Mouse (Mus musculus) MEL (cell line): ENCODE results near the gene Fyb. TPM values are rescaled to one million over a fixed set of nuclear protein-coding genes. Genes with fewer than 3 reads are reported as not detected.

Experiments
- DNase-seq: peaks from one replicate; pipeline ENCODE4 v3.0.0; 2011; ENCODE audit warnings: low read depth, low spot score
- H3K27ac ChIP-seq: 2 replicates; pipeline ENCODE4 v1.5.1; 2012; ENCODE audit warnings: low read depth, mild to moderate bottlenecking, control low read depth, low read length, moderate library complexity; ENCODE audit not compliant: control insufficient read depth
- H3K27me3 ChIP-seq, 2 experiments: fragments of 150-350 bp in 1 of 2; sonication (generic) in 1 of 2; 2 replicates each; pipeline ENCODE4 v1.6.1; 2012; ENCODE audit warnings: low read length in 2 of 2, mild to moderate bottlenecking in 2 of 2, improper control_type of control experiment in 1 of 2, moderate library complexity in 1 of 2; ENCODE audit not compliant: insufficient read depth in 2 of 2, control insufficient read depth in 1 of 2
- H3K36me3 ChIP-seq, 2 experiments: 2 replicates each; pipeline ENCODE4 v1.6.1; 2012 to 2014; ENCODE audit warnings: low read length in 2 of 2, improper control_type of control experiment in 1 of 2, inconsistent platforms in 1 of 2, mild to moderate bottlenecking in 1 of 2; ENCODE audit not compliant: insufficient read depth in 2 of 2, control insufficient read depth in 1 of 2
- H3K4me1 ChIP-seq, 2 experiments: fragments of 150-350 bp in 1 of 2; sonication (generic) in 1 of 2; 2 replicates each; pipeline ENCODE4 v1.6.1; 2012; ENCODE audit warnings: low read length in 2 of 2, improper control_type of control experiment in 1 of 2, mild to moderate bottlenecking in 1 of 2; ENCODE audit not compliant: insufficient read depth in 2 of 2, control insufficient read depth in 1 of 2
- H3K4me3 ChIP-seq, 2 experiments: fragments of 150-350 bp in 1 of 2; sonication (generic) in 1 of 2; 2 replicates each; pipeline ENCODE4 v1.5.1; 2012; ENCODE audit warnings: low read depth in 2 of 2, low read length in 2 of 2, mild to moderate bottlenecking in 2 of 2, moderate library complexity in 2 of 2, control low read depth in 1 of 2, improper control_type of control experiment in 1 of 2; ENCODE audit not compliant: control insufficient read depth in 1 of 2, insufficient read depth in 1 of 2
- H3K79me2 ChIP-seq: 2 replicates; pipeline ENCODE4 v1.6.1; 2012; ENCODE audit warnings: mild to moderate bottlenecking, low read length, moderate library complexity; ENCODE audit not compliant: control insufficient read depth, poor library complexity, insufficient read depth
- H3K9ac ChIP-seq: 2 replicates; pipeline ENCODE4 v1.6.1; 2012; ENCODE audit warnings: low read depth, mild to moderate bottlenecking, control low read depth, low read length, moderate library complexity; ENCODE audit not compliant: control insufficient read depth, poor library complexity, severe bottlenecking
- H3K9me3 ChIP-seq: fragments of 150-350 bp; sonication (generic); replicated peaks from 2 replicates; pipeline ENCODE4 v1.6.1; 2012; ENCODE audit warnings: mild to moderate bottlenecking, low read length, improper control_type of control experiment, moderate library complexity; ENCODE audit not compliant: insufficient read depth
- BHLHE40 ChIP-seq: IDR thresholded peaks from 2 replicates; pipeline ENCODE4 v1.6.1; 2012; ENCODE audit warnings: low read depth, mild to moderate bottlenecking, inconsistent platforms, low read length, improper control_type of control experiment, borderline replicate concordance
- CHD1 ChIP-seq: IDR thresholded peaks from 2 replicates; pipeline ENCODE4 v1.6.1; 2012; ENCODE audit warnings: low read depth, mild to moderate bottlenecking, inconsistent platforms, low read length, improper control_type of control experiment
- CHD2 ChIP-seq: IDR thresholded peaks from 2 replicates; pipeline ENCODE4 v1.6.1; 2011; ENCODE audit warnings: low read length, improper control_type of control experiment
- CTCF ChIP-seq, 3 experiments: IDR thresholded peaks in 2 of 3; conservative IDR thresholded peaks in 1 of 3; 2 replicates each; pipeline ENCODE4 v1.5.1; 2011 to 2012; ENCODE audit warnings: low read length in 3 of 3, low read depth in 2 of 3, mild to moderate bottlenecking in 2 of 3, improper control_type of control experiment in 1 of 3, inconsistent platforms in 1 of 3, mixed read lengths in 1 of 3, moderate library complexity in 1 of 3; ENCODE audit not compliant: control insufficient read depth in 1 of 3, insufficient read depth in 1 of 3, poor library complexity in 1 of 3, severe bottlenecking in 1 of 3
- E2F4 ChIP-seq: IDR thresholded peaks from 2 replicates; pipeline ENCODE4 v1.6.1; 2011; ENCODE audit warnings: low read depth, low read length, improper control_type of control experiment, borderline replicate concordance
- EP300 ChIP-seq, 2 experiments: IDR thresholded peaks; 2 replicates each; pipeline ENCODE4 v1.6.1; 2011; ENCODE audit warnings: improper control_type of control experiment in 2 of 2, low read length in 2 of 2, low read depth in 1 of 2, mild to moderate bottlenecking in 1 of 2
- JUND ChIP-seq: IDR thresholded peaks from 2 replicates; pipeline ENCODE4 v1.6.1; 2011; ENCODE audit warnings: low read depth, mild to moderate bottlenecking, improper control_type of control experiment, low read length
- KAT2A ChIP-seq: conservative IDR thresholded peaks from 2 replicates; pipeline ENCODE4 v1.6.1; 2012; ENCODE audit warnings: low read depth, low read length, improper control_type of control experiment, inconsistent platforms
- MAFK ChIP-seq: IDR thresholded peaks from 2 replicates; pipeline ENCODE4 v1.6.1; 2011; ENCODE audit warnings: low read depth, mild to moderate bottlenecking, low read length, improper control_type of control experiment, borderline replicate concordance
- MAX ChIP-seq: IDR thresholded peaks from 2 replicates; pipeline ENCODE4 v1.6.1; 2011; ENCODE audit warnings: low read length, improper control_type of control experiment
- MAZ ChIP-seq: IDR thresholded peaks from 2 replicates; pipeline ENCODE4 v1.6.1; 2012; ENCODE audit warnings: low read depth, mild to moderate bottlenecking, inconsistent platforms, low read length, improper control_type of control experiment
- MXI1 ChIP-seq: IDR thresholded peaks from 2 replicates; pipeline ENCODE4 v1.6.1; 2011; ENCODE audit warnings: mild to moderate bottlenecking, low read depth, low read length, improper control_type of control experiment
- MYB ChIP-seq: IDR thresholded peaks from 2 replicates; pipeline ENCODE4 v1.6.1; 2011; ENCODE audit warnings: mild to moderate bottlenecking, low read depth, low read length, improper control_type of control experiment
- MYC ChIP-seq: IDR thresholded peaks from 2 replicates; pipeline ENCODE4 v1.6.1; 2011; ENCODE audit warnings: low read depth, mild to moderate bottlenecking, low read length, improper control_type of control experiment, moderate library complexity
- NRF1 ChIP-seq: IDR thresholded peaks from 2 replicates; pipeline ENCODE4 v1.6.1; 2014; ENCODE audit warnings: low read depth, mild to moderate bottlenecking, inconsistent platforms, low read length, improper control_type of control experiment, moderate library complexity; ENCODE audit not compliant: poor library complexity, insufficient read depth, severe bottlenecking
- POLR2A ChIP-seq, 2 experiments: IDR thresholded peaks; 2 replicates each; pipeline ENCODE4 v1.6.1; 2011 to 2012; ENCODE audit warnings: low read length in 2 of 2, mild to moderate bottlenecking in 2 of 2, control low read depth in 1 of 2, improper control_type of control experiment in 1 of 2, low read depth in 1 of 2, moderate library complexity in 1 of 2; ENCODE audit not compliant: control insufficient read depth in 1 of 2, insufficient read depth in 1 of 2, poor library complexity in 1 of 2
- POLR2AphosphoS2 ChIP-seq: IDR thresholded peaks from 2 replicates; pipeline ENCODE4 v1.6.1; 2011; ENCODE audit warnings: low read length, improper control_type of control experiment
- POLR2AphosphoS5 ChIP-seq: IDR thresholded peaks from 2 replicates; pipeline ENCODE4 v1.6.1; 2012; ENCODE audit warnings: low read depth, borderline replicate concordance, mild to moderate bottlenecking, inconsistent platforms, low read length, moderate library complexity, mixed read lengths
- RAD21 ChIP-seq: IDR thresholded peaks from 2 replicates; pipeline ENCODE4 v1.6.1; 2011; ENCODE audit warnings: mild to moderate bottlenecking, low read depth, low read length, improper control_type of control experiment
- RCOR1 ChIP-seq: IDR thresholded peaks from 2 replicates; pipeline ENCODE4 v1.6.1; 2012; ENCODE audit warnings: low read depth, mild to moderate bottlenecking, inconsistent platforms, low read length, improper control_type of control experiment
- SIN3A ChIP-seq: IDR thresholded peaks from 2 replicates; pipeline ENCODE4 v1.6.1; 2012; ENCODE audit warnings: low read length, improper control_type of control experiment, inconsistent platforms
- SMC3 ChIP-seq: IDR thresholded peaks from 2 replicates; pipeline ENCODE4 v1.6.1; 2011; ENCODE audit warnings: low read depth, low read length, improper control_type of control experiment
- TBP ChIP-seq: IDR thresholded peaks from 2 replicates; pipeline ENCODE4 v1.8.0; 2011; ENCODE audit warnings: low read depth, low read length, improper control_type of control experiment
- TCF12 ChIP-seq: IDR thresholded peaks from 2 replicates; pipeline ENCODE4 v1.6.1; 2014; ENCODE audit warnings: low read depth, mild to moderate bottlenecking, inconsistent platforms, low read length, improper control_type of control experiment, moderate library complexity
- UBTF ChIP-seq: IDR thresholded peaks from 2 replicates; pipeline ENCODE4 v1.6.1; 2012; ENCODE audit warnings: low read depth, mild to moderate bottlenecking, inconsistent platforms, low read length, improper control_type of control experiment, moderate library complexity, borderline replicate concordance; ENCODE audit not compliant: insufficient read depth
- USF1 ChIP-seq: IDR thresholded peaks from 2 replicates; pipeline ENCODE4 v1.6.1; 2014; ENCODE audit warnings: low read depth, mild to moderate bottlenecking, inconsistent platforms, low read length, improper control_type of control experiment, moderate library complexity
- USF2 ChIP-seq, 2 experiments: IDR thresholded peaks; 2 replicates each; pipeline ENCODE4 v1.6.1; 2011 to 2012; ENCODE audit warnings: improper control_type of control experiment in 2 of 2, low read length in 2 of 2, borderline replicate concordance in 1 of 2, inconsistent platforms in 1 of 2, low read depth in 1 of 2, mild to moderate bottlenecking in 1 of 2; ENCODE audit not compliant: insufficient read depth in 1 of 2
- ZC3H11A ChIP-seq: IDR thresholded peaks from 2 replicates; pipeline ENCODE4 v1.6.1; 2012; ENCODE audit warnings: low read depth, mild to moderate bottlenecking, inconsistent platforms, low read length, improper control_type of control experiment
- ZMIZ1 ChIP-seq: IDR thresholded peaks from 2 replicates; pipeline ENCODE4 v1.6.1; 2012; ENCODE audit warnings: low read depth, mild to moderate bottlenecking, inconsistent platforms, low read length, improper control_type of control experiment, moderate library complexity
- ZNF384 ChIP-seq: IDR thresholded peaks from 2 replicates; pipeline ENCODE4 v1.6.1; 2012; ENCODE audit warnings: low read depth, mild to moderate bottlenecking, inconsistent platforms, low read length, improper control_type of control experiment
- polyA plus RNA-seq, 2 experiments: library from polyadenylated mRNA; stranded (reverse) in 1 of 2; unstranded in 1 of 2; fragments of >175 nt in 1 of 2; fragments of >200 nt in 1 of 2; gene quantifications; 2 replicates each; pipeline versions ENCODE4 v1.2.1 to v1.2.4; 2012; ENCODE audit warnings: low replicate concordance in 2 of 2, low read depth in 1 of 2; ENCODE audit not compliant: insufficient read length in 2 of 2, insufficient read depth in 1 of 2, missing spikeins in 1 of 2
- total RNA-seq: library from RNA; depleted of rRNA; stranded (reverse); fragments of 300-350 nt; gene quantifications from 2 replicates; pipeline ENCODE4 v1.2.3, GENCODE M21; 2012

Gene Fyb
- total and polyA plus RNA-seq, 3 experiments = 175 to 208 TPM; not detected in 1

- no peak for TF ChIP-seq NRF1
Measured at GRCm38 (mm10) chr15:6653046-6653445, 130.4 kb downstream of the Fyb start (continued).

GRCm38 (mm10) chr15:6658081-6658480 lies 135.4 kb downstream of the Fyb start:
- no peaks in the 10 kb centered on the region for H3K79me2 ChIP-seq
- no peaks in the 10 kb centered on the region for H3K27me3 ChIP-seq
- TF ChIP-seq CHD1 (no peak), CTCF (IDR thresholded peaks at IDR 0.05 in 2 of 3, conservative IDR thresholded peaks at IDR 0.05 in 1 of 3; ENCODE audit: control insufficient read depth in 1 of 3, insufficient read depth in 1 of 3, low read depth in 2 of 3, low read length in 3 of 3, poor library complexity in 1 of 3, severe bottlenecking in 1 of 3) (no peak), RAD21 (no peak), RCOR1 (no peak), USF1 (no peak), MYB (no peak), MXI1 (no peak), POLR2AphosphoS2 (no peak), POLR2A (IDR thresholded peaks at IDR 0.05; ENCODE audit: control insufficient read depth in 1 of 2, insufficient read depth in 1 of 2, low read depth in 1 of 2, low read length in 2 of 2, poor library complexity in 1 of 2) (no peak), POLR2AphosphoS5 (no peak), E2F4 (no peak), JUND (no peak), KAT2A (no peak), MYC (no peak), NRF1 (no peak), SMC3 (no peak), BHLHE40 (no peak), SIN3A (no peak), ZC3H11A (no peak), EP300 (IDR thresholded peaks at IDR 0.05; ENCODE audit: low read depth in 1 of 2, low read length in 2 of 2) (no peak)
- no peak overlapping the region for H3K4me3 ChIP-seq
- DNase-seq = no peak
- no peaks in the 10 kb centered on the region; a peak in 1 of 4 replicates for H3K4me1 ChIP-seq
- H3K9ac ChIP-seq = no peak overlapping the region
- H3K36me3 ChIP-seq = peaks cover 0 to 6% of the 10 kb centered on the region in 2 experiments; a peak in 2 of 4 replicates
- no peak overlapping the region for H3K27ac ChIP-seq
- H3K9me3 ChIP-seq = no peaks in the 10 kb centered on the region

DNA sequence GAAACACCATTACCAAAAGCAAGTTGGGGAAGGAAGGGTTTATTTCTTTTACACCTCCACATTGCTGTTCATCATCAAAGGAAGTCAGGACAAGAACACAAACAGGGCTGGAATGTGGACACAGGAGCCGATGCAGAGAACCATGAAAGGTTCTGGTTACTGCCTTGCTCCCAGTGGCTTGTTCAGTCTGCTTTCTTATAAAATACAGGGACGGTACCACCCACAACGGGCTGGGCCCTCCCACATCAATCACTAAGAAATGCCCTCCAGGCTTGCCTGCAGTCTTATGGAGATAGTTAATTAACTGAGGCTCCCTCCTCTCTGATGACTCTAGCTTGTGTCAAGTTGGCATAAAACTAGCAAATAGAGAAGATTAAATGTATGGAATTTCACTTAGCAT lies 139.3 kb downstream of the Fyb start:
- no peaks in the 10 kb centered on the region for H3K9me3 ChIP-seq
- no peaks in the 10 kb centered on the region for H3K79me2 ChIP-seq
- no peak overlapping the region for H3K27ac ChIP-seq
- no peak for DNase-seq
- peaks cover 0 to 2% of the 10 kb centered on the region in 2 experiments; a peak in 1 of 4 replicates for H3K36me3 ChIP-seq
- no peaks in the 10 kb centered on the region for H3K27me3 ChIP-seq
- no peak overlapping the region for H3K9ac ChIP-seq
- H3K4me1 ChIP-seq = no peaks in the 10 kb centered on the region; a peak in 1 of 4 replicates
- no peak overlapping the region for H3K4me3 ChIP-seq
- TF ChIP-seq ZMIZ1 (no peak), MAFK (no peak), MAZ (no peak), TCF12 (no peak), ZNF384 (no peak), UBTF (no peak), USF2 (IDR thresholded peaks at IDR 0.05; ENCODE audit: borderline replicate concordance in 1 of 2, insufficient read depth in 1 of 2, low read depth in 1 of 2, low read length in 2 of 2) (no peak), TBP (no peak), CHD2 (no peak), BHLHE40 (no peak), MAX (no peak), POLR2A (IDR thresholded peaks at IDR 0.05; ENCODE audit: control insufficient read depth in 1 of 2, insufficient read depth in 1 of 2, low read depth in 1 of 2, low read length in 2 of 2, poor library complexity in 1 of 2) (no peak), CTCF (IDR thresholded peaks at IDR 0.05 in 2 of 3, conservative IDR thresholded peaks at IDR 0.05 in 1 of 3; ENCODE audit: control insufficient read depth in 1 of 3, insufficient read depth in 1 of 3, low read depth in 2 of 3, low read length in 3 of 3, poor library complexity in 1 of 3, severe bottlenecking in 1 of 3) (no peak), RCOR1 (no peak)
